Mouse (Mus musculus) forebrain, embryonic 11.5 days (tissue): Measurements from ENCODE around the gene Aacs. TPM values are rescaled to one million over a fixed set of nuclear protein-coding genes. Genes with fewer than 3 reads are reported as not detected.
A peak's percentile ranks its signal among the peaks of the same experiment; 100 is the strongest.

Source experiments
- ATAC-seq: fragments of 200-750 bp; cut with Nextera tagmentation; replicated peaks from 2 replicates; pipeline ENCODE4 v1.8.0; 2017; ENCODE audit warnings: moderate TSS enrichment; ENCODE audit not compliant: low FRiP score
- DNase-seq: peaks from one replicate; pipeline ENCODE4 v3.0.0-alpha.2; 2017; ENCODE audit warnings: low spot score
- H3K27ac ChIP-seq: fragments of 300-500 bp; sonication (generic); 2 replicates; pipeline ENCODE4 v1.5.1; 2014; ENCODE audit warnings: low read depth, low read length
- H3K27me3 ChIP-seq: fragments of 300-500 bp; sonication (generic); 2 replicates; pipeline ENCODE4 v1.6.1; 2014; ENCODE audit warnings: mild to moderate bottlenecking, low read length, mixed read lengths; ENCODE audit not compliant: control insufficient read depth, insufficient read depth
- H3K36me3 ChIP-seq: fragments of 300-500 bp; sonication (generic); 2 replicates; pipeline ENCODE4 v1.6.1; 2014; ENCODE audit warnings: mild to moderate bottlenecking, low read length, moderate library complexity, mixed read lengths; ENCODE audit not compliant: control insufficient read depth, insufficient read depth
- H3K4me1 ChIP-seq: fragments of 300-500 bp; sonication (generic); replicated peaks from 2 replicates; pipeline ENCODE4 v1.6.1; 2014; ENCODE audit warnings: low read length, mixed read lengths; ENCODE audit not compliant: control insufficient read depth, insufficient read depth
- H3K4me2 ChIP-seq: fragments of 300-500 bp; sonication (generic); 2 replicates; pipeline ENCODE4 v1.6.1; 2014; ENCODE audit warnings: low read depth, mild to moderate bottlenecking, low read length, moderate library complexity, mixed read lengths; ENCODE audit not compliant: severe bottlenecking
- H3K4me3 ChIP-seq: fragments of 300-500 bp; sonication (generic); 2 replicates; pipeline ENCODE4 v1.5.1; 2014; ENCODE audit warnings: low read depth, low read length
- H3K9ac ChIP-seq: fragments of 300-500 bp; sonication (generic); 2 replicates; pipeline ENCODE4 v1.6.1; 2014; ENCODE audit warnings: low read length
- H3K9me3 ChIP-seq: fragments of 300-500 bp; sonication (generic); 2 replicates; pipeline ENCODE4 v1.6.1; 2016; ENCODE audit warnings: low read length, mixed read lengths; ENCODE audit not compliant: control insufficient read depth
- WGBS: fragments of 180-500 bp; shearing (Covaris S2); extraction: QIAGEN DNeasy Blood & Tissue Kit; methylation state at CpG from one replicate; pipeline ENCODE4 v1.1.7; 2014; 5-methylcytosine and 5-hydroxymethylcytosine counted together
- polyA plus RNA-seq: library from polyadenylated mRNA; unstranded; fragments of >200 nt; fragmentation: Nextera tagmentation; extraction: Ambion mirVana; gene quantifications from 2 replicates; pipeline ENCODE4 v1.2.1, GENCODE M21; 2014

Aacs gene
- polyA plus RNA-seq, 1 experiment from 2014 or later = 55.4 TPM

DNA sequence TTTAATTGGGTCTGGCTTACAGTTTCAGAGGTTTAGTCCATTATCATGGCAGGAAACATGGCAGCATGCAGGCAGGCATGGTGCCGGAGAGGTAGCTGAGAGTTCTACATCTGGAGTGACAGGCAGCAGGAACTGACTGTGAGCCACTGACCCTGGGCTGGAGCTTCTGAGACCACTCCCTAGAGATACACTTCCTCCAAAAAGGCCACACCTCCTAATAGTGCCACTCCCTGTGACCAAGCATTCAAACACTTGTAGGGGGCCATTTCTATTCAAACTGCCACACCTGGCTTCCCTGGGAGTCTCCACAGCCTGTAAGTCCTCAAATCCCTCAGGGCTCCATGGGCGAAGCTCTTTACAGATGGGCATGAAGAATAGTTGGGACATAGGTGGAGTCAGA is 47.7 kb downstream of the Aacs start:
- H3K4me3 ChIP-seq = no peak overlapping the region
- DNase-seq (no peak), ATAC-seq (no peak)
- H3K9me3 ChIP-seq = peaks cover 2% of the 10 kb centered on the region; the same call in 1 of the 2 replicates
- H3K27ac ChIP-seq = no peak overlapping the region
- no peak overlapping the region for H3K4me2 ChIP-seq
- 91% methylated on average over 2 of the region's 2 CpGs for WGBS
- H3K27me3 ChIP-seq = no peaks in the 10 kb centered on the region
- no peaks in the 10 kb centered on the region for H3K36me3 ChIP-seq
- no peak overlapping the region for H3K9ac ChIP-seq
- H3K4me1 ChIP-seq = no peaks in the 10 kb centered on the region

DNA sequence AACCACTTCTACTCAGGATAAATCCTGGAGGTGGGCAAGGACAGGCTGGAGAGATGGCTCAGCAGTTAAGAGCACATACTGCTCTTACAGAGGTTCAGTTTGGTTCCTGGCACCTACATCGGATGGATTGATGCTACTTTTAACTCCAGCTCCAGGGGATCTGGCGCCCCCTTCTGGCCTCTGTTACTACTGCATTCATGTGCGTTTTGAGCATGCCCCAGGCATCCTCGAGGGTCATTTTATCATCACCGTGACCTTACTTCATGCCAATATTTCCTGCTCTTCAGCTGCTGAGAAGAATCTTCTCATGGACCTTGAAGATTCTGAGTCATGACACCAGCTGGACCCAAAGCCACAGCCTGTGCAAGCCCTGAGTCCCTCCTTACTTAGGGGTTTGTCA is 49.9 kb downstream of the Aacs start:
- Histone ChIP-seq H3K4me3 (no peak overlapping the region), H3K4me1 (no peaks in the 10 kb centered on the region), H3K27me3 (peaks cover 7% of the 10 kb centered on the region; the same call in 1 of the 2 replicates), H3K27ac (no peak overlapping the region), H3K9ac (no peak overlapping the region), H3K9me3 (peaks cover 2% of the 10 kb centered on the region; the same call in 1 of the 2 replicates), H3K4me2 (no peak overlapping the region), H3K36me3 (no peaks in the 10 kb centered on the region)
- ATAC-seq = no peak
- WGBS = 61% methylated on average over 5 of the region's 5 CpGs
- DNase-seq = no peak

DNA sequence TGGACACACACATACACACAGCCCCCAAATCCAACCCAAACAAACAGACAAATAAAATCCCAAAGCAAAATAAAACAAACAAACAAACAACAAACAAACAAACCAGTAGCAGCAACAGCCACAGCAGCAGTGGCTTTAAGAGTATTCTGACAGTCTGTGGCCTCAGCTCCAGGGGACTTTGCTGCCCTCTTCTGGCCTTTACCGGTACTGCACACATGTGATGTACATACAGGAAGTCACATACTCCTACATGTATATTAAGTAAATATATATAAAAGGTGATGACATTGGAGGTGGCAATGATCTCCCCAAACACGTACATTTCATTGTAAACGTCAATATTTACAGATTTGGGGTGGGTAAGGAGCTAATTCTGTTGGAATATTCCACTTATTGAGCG is 50.9 kb downstream of the Aacs start:
- Histone ChIP-seq H3K9ac (no peak overlapping the region), H3K9me3 (peaks cover 2% of the 10 kb centered on the region; the same call in 1 of the 2 replicates), H3K27me3 (peaks cover 11% of the 10 kb centered on the region; the same call in 1 of the 2 replicates), H3K36me3 (no peaks in the 10 kb centered on the region), H3K4me1 (no peaks in the 10 kb centered on the region), H3K27ac (no peak overlapping the region), H3K4me3 (no peak overlapping the region), H3K4me2 (no peak overlapping the region)
- DNase-seq = no peak
- 78% methylated on average over 4 of the region's 4 CpGs for WGBS
- no peak for ATAC-seq

DNA sequence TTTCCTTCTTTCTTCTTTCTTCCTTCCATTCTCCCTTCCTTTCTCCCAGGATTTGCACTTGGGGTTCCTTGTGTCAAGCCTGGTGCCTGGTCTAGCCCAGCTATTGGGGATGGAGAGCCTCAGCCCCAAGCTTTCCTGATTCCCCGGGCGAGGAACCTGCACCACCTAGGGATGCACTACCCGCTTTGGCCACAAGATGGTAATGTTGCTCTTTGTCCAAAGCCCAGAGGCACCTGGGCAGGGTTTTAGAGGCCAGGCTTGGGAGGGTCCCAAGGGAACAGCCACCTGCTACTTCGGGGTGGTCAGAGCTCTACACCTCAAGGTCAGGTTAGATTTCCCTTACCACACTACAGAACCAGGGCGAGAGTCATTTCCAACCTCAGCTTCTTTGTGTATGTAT is 53.5 kb downstream of the Aacs start:
- no peak overlapping the region for H3K9ac ChIP-seq
- peaks cover 10% of the 10 kb centered on the region for H3K4me1 ChIP-seq
- DNase-seq (peak; percentile 87), ATAC-seq (no peak)
- peaks cover 2% of the 10 kb centered on the region; the same call in 1 of the 2 replicates for H3K9me3 ChIP-seq
- H3K27ac ChIP-seq = no peak overlapping the region
- H3K4me2 ChIP-seq = no peak overlapping the region
- 3% methylated on average over 5 of the region's 5 CpGs for WGBS
- H3K36me3 ChIP-seq = no peaks in the 10 kb centered on the region
- H3K4me3 ChIP-seq = no peak overlapping the region
- H3K27me3 ChIP-seq = peaks cover 33% of the 10 kb centered on the region

DNA sequence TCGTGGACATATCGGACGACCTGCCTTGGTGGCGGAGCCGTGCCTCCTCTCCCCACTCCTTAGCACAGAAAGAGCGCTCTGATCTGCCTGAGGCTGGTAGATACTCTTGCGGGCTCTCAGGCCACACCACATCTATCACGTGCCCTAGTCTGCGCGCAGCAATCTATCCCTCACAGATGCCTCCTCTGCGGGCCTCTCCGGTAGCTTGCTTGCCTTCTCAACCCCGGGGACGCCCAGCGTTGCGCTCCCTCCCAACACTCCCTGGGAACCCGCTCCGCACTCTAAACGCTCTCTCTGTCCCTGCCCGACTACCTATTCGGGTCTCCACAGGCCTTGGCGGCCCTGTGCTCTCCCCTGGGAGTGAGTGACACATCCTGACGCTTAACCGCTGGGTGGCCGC is 56.0 kb downstream of the Aacs start, which contains the start of gene Tmem132b:
Gene Tmem132b (plus strand): TSS at position 141 of the 400 bp plus-strand sequence.
- peaks cover 46% of the 10 kb centered on the region for H3K27me3 ChIP-seq
- ATAC-seq = 0 out of 2 replicates have a peak, but pooled peaks have one; percentile 19
- H3K4me1 ChIP-seq = peaks cover 19% of the 10 kb centered on the region
- WGBS = 3% methylated on average over 22 of the region's 25 CpGs
- no peaks in the 10 kb centered on the region for H3K36me3 ChIP-seq
- H3K9ac ChIP-seq = peak within 1 kb of the TSS; percentile 48
- peak within 1 kb of the TSS; percentile 45 for H3K4me3 ChIP-seq
- peak; percentile 72 for DNase-seq
- peak within 1 kb of the TSS; percentile 84 for H3K4me2 ChIP-seq
- no peak within 1 kb of the TSS for H3K27ac ChIP-seq
- no peaks in the 10 kb centered on the region for H3K9me3 ChIP-seq

DNA sequence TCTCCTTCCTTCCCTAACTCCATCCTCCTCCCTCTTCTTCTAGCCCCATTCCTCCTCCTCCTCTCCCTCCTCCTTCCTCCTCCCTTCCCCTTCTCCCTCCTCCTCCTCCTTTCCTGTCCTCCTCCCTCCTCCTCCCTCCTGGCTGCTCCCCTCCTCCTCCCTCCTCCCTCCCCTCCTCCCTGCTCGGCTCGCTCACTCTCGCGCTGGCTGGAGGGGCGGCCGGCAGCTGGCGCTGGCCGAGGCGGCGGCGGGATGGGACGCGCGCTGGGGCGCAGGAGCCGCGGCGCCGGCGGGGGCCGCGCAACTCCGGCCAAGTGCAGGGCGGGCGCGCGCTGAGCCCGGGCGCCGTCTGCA is 56.6 kb downstream of the Aacs start:
- H3K9me3 ChIP-seq = no peaks in the 10 kb centered on the region
- peaks cover 19% of the 10 kb centered on the region for H3K4me1 ChIP-seq
- H3K36me3 ChIP-seq = no peaks in the 10 kb centered on the region
- 0% methylated on average over 30 of the region's 30 CpGs for WGBS
- DNase-seq (peak; percentile 85), ATAC-seq (peak; percentile 61)
- H3K4me3 ChIP-seq = peak overlapping the region; percentile 45
- H3K9ac ChIP-seq = peak overlapping the region; percentile 48
- no peak overlapping the region for H3K27ac ChIP-seq
- H3K27me3 ChIP-seq = peaks cover 47% of the 10 kb centered on the region
- peak overlapping the region; percentile 84 for H3K4me2 ChIP-seq

DNA sequence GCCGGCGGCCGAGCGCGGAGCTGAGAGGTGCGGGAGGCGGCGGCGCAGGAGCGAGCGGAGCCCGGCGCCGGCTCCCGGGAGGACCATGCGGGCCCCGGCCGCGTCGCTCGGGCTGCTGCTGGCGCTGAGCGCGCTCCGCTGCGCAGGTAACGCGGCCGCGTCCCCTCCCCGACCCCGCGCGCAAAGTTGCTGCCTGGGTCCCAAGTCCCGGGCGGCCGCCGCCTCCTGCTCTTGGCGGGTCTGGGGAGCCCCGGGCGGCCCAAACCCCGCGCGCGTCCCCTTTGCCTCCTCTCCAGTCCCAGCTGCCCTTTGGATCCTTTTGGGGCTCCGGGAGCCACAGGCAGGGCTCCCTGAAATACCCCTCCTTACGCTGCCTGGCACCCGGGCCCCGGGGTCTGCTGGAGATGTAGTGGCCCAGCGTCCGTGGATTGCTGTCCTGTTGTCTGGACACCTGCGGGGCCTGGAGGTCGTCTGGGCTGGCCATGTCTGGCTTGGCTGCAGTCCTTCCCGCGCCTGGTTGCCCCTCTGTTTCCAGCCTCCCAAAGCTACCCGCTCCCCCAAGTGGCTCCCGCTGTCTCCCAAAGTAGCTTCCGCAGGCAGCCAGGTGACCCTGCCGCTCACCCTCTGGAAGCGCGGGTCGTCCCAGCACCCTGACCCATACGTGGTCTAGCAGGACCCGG is 57.1 kb downstream of the Aacs start:
- peaks cover 19% of the 10 kb centered on the region for H3K4me1 ChIP-seq
- ATAC-seq = no peak; the same call in 1 of the 2 replicates
- H3K9ac ChIP-seq = peak overlapping the region; percentile 48
- H3K9me3 ChIP-seq = no peaks in the 10 kb centered on the region
- H3K36me3 ChIP-seq = no peaks in the 10 kb centered on the region
- peak overlapping the region; percentile 84 for H3K4me2 ChIP-seq
- WGBS = under 1% methylated on average over 39 of the region's 64 CpGs
- peaks cover 47% of the 10 kb centered on the region for H3K27me3 ChIP-seq
- H3K27ac ChIP-seq = no peak overlapping the region
- DNase-seq = peak; percentile 72
- H3K4me3 ChIP-seq = peak overlapping the region; percentile 45

DNA sequence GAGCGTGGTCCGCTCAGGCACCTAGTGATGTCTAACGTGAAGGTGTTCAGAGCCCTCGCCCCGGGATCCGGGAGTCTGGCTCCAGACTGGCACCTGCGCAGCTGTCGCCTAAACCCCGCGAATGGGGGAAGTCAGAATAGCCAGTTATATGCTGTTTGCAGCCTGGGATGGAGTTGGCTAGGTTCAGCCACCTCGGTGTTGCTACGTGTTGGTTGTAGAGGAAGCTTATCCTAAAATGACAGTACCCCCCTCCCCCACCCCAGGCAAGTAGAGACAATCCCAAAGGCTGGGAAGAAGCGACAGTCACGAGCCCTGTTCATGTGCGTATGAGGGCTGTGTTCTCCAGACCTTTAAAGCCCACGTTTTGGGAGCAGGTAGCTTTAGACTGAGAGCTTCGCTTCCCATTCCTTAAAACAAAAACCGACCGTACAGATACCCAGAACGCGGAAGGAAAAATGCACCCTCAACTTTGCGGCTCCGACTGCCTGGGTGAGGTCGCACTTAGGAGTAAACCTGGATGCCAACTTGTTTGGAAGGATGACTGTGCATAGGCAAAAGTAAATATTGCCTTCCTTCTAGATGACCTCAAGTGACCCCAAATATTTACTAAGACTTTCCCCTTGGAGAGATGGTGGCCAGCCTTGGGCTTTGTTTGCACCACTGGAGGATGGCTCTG is 57.7 kb downstream of the Aacs start:
- Histone ChIP-seq H3K36me3 (no peaks in the 10 kb centered on the region), H3K4me3 (peak overlapping the region; percentile 45), H3K4me2 (peak overlapping the region; percentile 84), H3K9me3 (no peaks in the 10 kb centered on the region), H3K27me3 (peaks cover 47% of the 10 kb centered on the region), H3K9ac (no peak overlapping the region), H3K4me1 (peaks cover 19% of the 10 kb centered on the region), H3K27ac (no peak overlapping the region)
- WGBS = under 1% methylated on average over 24 of the region's 24 CpGs
- DNase-seq (no peak), ATAC-seq (peak; percentile 8; the same call in 1 of the 2 replicates)
